ENCODE assay signal across 11 mouse cellular contexts in genomic region chr4:125266212-125266611, GRCm38 (mm10).
"Had no signal": no experiment of that assay in that cellular context is flagged by ENCODE, and none has a peak within 500 bp of the region (broad histone marks: within the 10 kb centered on the region; RNA-seq: fewer than 3 reads in every experiment).

No protein-coding gene starts in this region.

- H3K4me1 ChIP-seq: liver, embryonic 13.5 days; liver, embryonic 15.5 days; lung, embryonic 15.5 days; stomach, embryonic 15.5 days had no signal

- DNase-seq: liver, embryonic 13.5 days had no signal

- H3K27me3 ChIP-seq: liver, embryonic 13.5 days; liver, embryonic 15.5 days; lung, embryonic 15.5 days; neural tube, embryonic 12.5 days; stomach, embryonic 15.5 days had no signal

- H3K36me3 ChIP-seq: liver, embryonic 13.5 days; liver, embryonic 15.5 days; lung, embryonic 15.5 days; midbrain, embryonic 12.5 days; neural tube, embryonic 12.5 days; stomach, embryonic 15.5 days had no signal

- H3K4me3 ChIP-seq: liver, embryonic 13.5 days; liver, embryonic 15.5 days; lung, embryonic 15.5 days; midbrain, embryonic 12.5 days; myocyte; neural tube, embryonic 12.5 days; stomach, embryonic 15.5 days had no signal

- H3K9ac ChIP-seq: liver, embryonic 13.5 days; liver, embryonic 15.5 days; liver, postnatal 0 days; lung, embryonic 15.5 days; midbrain, embryonic 12.5 days; neural tube, embryonic 12.5 days; stomach, embryonic 15.5 days had no signal

- H3K4me2 ChIP-seq: liver, embryonic 13.5 days; liver, embryonic 15.5 days; lung, embryonic 15.5 days; midbrain, embryonic 12.5 days; neural tube, embryonic 12.5 days; stomach, embryonic 15.5 days had no signal

- H3K27ac ChIP-seq: liver, embryonic 13.5 days; liver, embryonic 15.5 days; lung, embryonic 15.5 days; midbrain, embryonic 12.5 days; neural tube, embryonic 12.5 days; stomach, embryonic 15.5 days; stomach, postnatal 0 days had no signal

- ATAC-seq: liver, postnatal 0 days; lung, postnatal 0 days; midbrain, embryonic 16.5 days had no signal

- H3K9me3 ChIP-seq: liver, embryonic 13.5 days; liver, embryonic 15.5 days; lung, embryonic 15.5 days; midbrain, embryonic 12.5 days; neural tube, embryonic 12.5 days; stomach, embryonic 15.5 days had no signal
